In genomic region chr2:122381329-122382103, GRCm38 (mm10) we compare ENCODE assay signal across 11 mouse cellular contexts. TPM values are rescaled to one million over a fixed set of nuclear protein-coding genes. Genes with fewer than 3 reads are reported as not detected.
DNase-seq lines count a peak whose midpoint lies in the region; ATAC-seq and TF ChIP-seq lines count a peak whose summit lies in the region.
"Had no signal": no experiment of that assay in that cellular context is flagged by ENCODE, and none has a peak within 500 bp of the region (broad histone marks: within the 10 kb centered on the region; RNA-seq: fewer than 3 reads in every experiment).

No protein-coding gene starts in this region.

- no peak for ATAC-seq in hindbrain, embryonic 11.5 days (ENCODE audit: low FRiP score)
- no peak for ATAC-seq in hindbrain, embryonic 13.5 days (ENCODE audit: low FRiP score)
- ATAC-seq in heart, embryonic 13.5 days (ENCODE audit: extremely low read depth, insufficient number of reproducible peaks, low FRiP score, low TSS enrichment): no peak
- ATAC-seq in kidney, postnatal 0 days (replicated peaks; ENCODE audit: low FRiP score, low read depth): no peak
- ATAC-seq in hindbrain, embryonic 14.5 days (ENCODE audit: low FRiP score): no peak
- ATAC-seq in erythroid progenitor cell, adult 5-6 weeks (replicated peaks; ENCODE audit: low FRiP score, poor library complexity, severe bottlenecking): no peak
- ATAC-seq: hindbrain, embryonic 16.5 days; midbrain, embryonic 15.5 days had no signal

- no peak overlapping the region for H3K9ac ChIP-seq in hindbrain, embryonic 11.5 days (ENCODE audit: low read depth, low read length)
- no peak overlapping the region for H3K9ac ChIP-seq in hindbrain, embryonic 13.5 days
- H3K9ac ChIP-seq in heart, embryonic 13.5 days: no peak overlapping the region
- H3K9ac ChIP-seq in kidney, postnatal 0 days (ENCODE audit: low read depth, low read length): no peak overlapping the region
- no peak overlapping the region for H3K9ac ChIP-seq in hindbrain, embryonic 14.5 days
- H3K9ac ChIP-seq: limb, embryonic 13.5 days; midbrain, embryonic 15.5 days; neural tube, embryonic 13.5 days had no signal

- no peaks in the 10 kb centered on the region for H3K9me3 ChIP-seq in hindbrain, embryonic 11.5 days (ENCODE audit: control insufficient read depth, low read length)
- no peaks in the 10 kb centered on the region for H3K9me3 ChIP-seq in hindbrain, embryonic 13.5 days
- H3K9me3 ChIP-seq in heart, embryonic 13.5 days: no peaks in the 10 kb centered on the region
- no peaks in the 10 kb centered on the region for H3K9me3 ChIP-seq in kidney, postnatal 0 days (replicated peaks; ENCODE audit: low read length)
- H3K9me3 ChIP-seq in hindbrain, embryonic 14.5 days (ENCODE audit: control insufficient read depth, low read length): no peaks in the 10 kb centered on the region
- H3K9me3 ChIP-seq: limb, embryonic 13.5 days; midbrain, embryonic 15.5 days; neural tube, embryonic 13.5 days had no signal

- H3K36me3 ChIP-seq in hindbrain, embryonic 11.5 days (ENCODE audit: control insufficient read depth, insufficient read depth, low read length): no peaks in the 10 kb centered on the region
- no peaks in the 10 kb centered on the region for H3K36me3 ChIP-seq in hindbrain, embryonic 13.5 days
- no peaks in the 10 kb centered on the region for H3K36me3 ChIP-seq in heart, embryonic 13.5 days
- no peaks in the 10 kb centered on the region for H3K36me3 ChIP-seq in kidney, postnatal 0 days (ENCODE audit: insufficient read depth, low read length)
- no peaks in the 10 kb centered on the region for H3K36me3 ChIP-seq in hindbrain, embryonic 14.5 days (replicated peaks; ENCODE audit: control insufficient read depth, insufficient read depth)
- H3K36me3 ChIP-seq: limb, embryonic 13.5 days; midbrain, embryonic 15.5 days; neural tube, embryonic 13.5 days had no signal

- no peak overlapping the region for H3K4me3 ChIP-seq in hindbrain, embryonic 11.5 days (ENCODE audit: low read depth, low read length)
- no peak overlapping the region for H3K4me3 ChIP-seq in hindbrain, embryonic 13.5 days
- peak overlapping the region; percentile 14; the same call in 1 of the 2 replicates for H3K4me3 ChIP-seq in brown adipose tissue, adult 24 weeks (ENCODE audit: insufficient read depth, low read depth, low read length)
- no peak overlapping the region for H3K4me3 ChIP-seq in heart, embryonic 13.5 days
- no peak overlapping the region for H3K4me3 ChIP-seq in kidney, postnatal 0 days (replicated peaks; ENCODE audit: low read depth, low read length)
- H3K4me3 ChIP-seq in hindbrain, embryonic 14.5 days (replicated peaks; ENCODE audit: low read length): no peak overlapping the region

- WGBS in hindbrain, embryonic 11.5 days: 76% methylated on average over 16 of the region's 16 CpGs
- 81% methylated on average over 16 of the region's 16 CpGs for WGBS in hindbrain, embryonic 13.5 days
- WGBS in heart, embryonic 13.5 days: 63% methylated on average over 16 of the region's 16 CpGs
- 63% methylated on average over 16 of the region's 16 CpGs for WGBS in kidney, postnatal 0 days
- 77% methylated on average over 16 of the region's 16 CpGs for WGBS in hindbrain, embryonic 14.5 days

- no peaks in the 10 kb centered on the region for H3K27me3 ChIP-seq in hindbrain, embryonic 11.5 days (ENCODE audit: control insufficient read depth, insufficient read depth, low read length)
- 0 out of 2 replicates have a peak, but pooled peaks cover 3% of the 10 kb centered on the region for H3K27me3 ChIP-seq in hindbrain, embryonic 13.5 days
- no peaks in the 10 kb centered on the region for H3K27me3 ChIP-seq in heart, embryonic 13.5 days (replicated peaks)
- H3K27me3 ChIP-seq in kidney, postnatal 0 days (ENCODE audit: insufficient read depth, low read length): no peaks in the 10 kb centered on the region
- H3K27me3 ChIP-seq in hindbrain, embryonic 14.5 days (ENCODE audit: control insufficient read depth, insufficient read depth, low read length): no peaks in the 10 kb centered on the region
- H3K27me3 ChIP-seq: limb, embryonic 13.5 days; midbrain, embryonic 15.5 days; neural tube, embryonic 13.5 days had no signal

- DNase-seq in hindbrain, embryonic 11.5 days (ENCODE audit: low spot score): peak; percentile 6
- DNase-seq in kidney, postnatal 0 days (ENCODE audit: low spot score): peak; percentile 25
- no peak for DNase-seq in hindbrain, embryonic 14.5 days (ENCODE audit: low spot score)

- TF ChIP-seq CTCF in kidney, postnatal 0 days (IDR thresholded peaks at IDR 0.05; ENCODE audit: low read depth): no peak

- H3K27ac ChIP-seq in hindbrain, embryonic 11.5 days (ENCODE audit: low read depth, low read length): no peak overlapping the region
- H3K27ac ChIP-seq in hindbrain, embryonic 13.5 days: no peak overlapping the region
- peak overlapping the region; percentile 98 for H3K27ac ChIP-seq in brown adipose tissue, adult 24 weeks (replicated peaks; ENCODE audit: low read depth, low read length)
- H3K27ac ChIP-seq in heart, embryonic 13.5 days (replicated peaks): no peak overlapping the region
- H3K27ac ChIP-seq in kidney, postnatal 0 days: no peak overlapping the region
- no peak overlapping the region for H3K27ac ChIP-seq in hindbrain, embryonic 14.5 days
- H3K27ac ChIP-seq: limb, embryonic 13.5 days; midbrain, embryonic 15.5 days; neural tube, embryonic 13.5 days had no signal

- no peak overlapping the region for H3K4me2 ChIP-seq in hindbrain, embryonic 11.5 days (replicated peaks; ENCODE audit: low read depth, low read length)
- no peak overlapping the region for H3K4me2 ChIP-seq in hindbrain, embryonic 13.5 days
- peak overlapping the region; percentile 66; the same call in 1 of the 2 replicates for H3K4me2 ChIP-seq in heart, embryonic 13.5 days
- no peak overlapping the region for H3K4me2 ChIP-seq in kidney, postnatal 0 days (ENCODE audit: low read length)
- H3K4me2 ChIP-seq in hindbrain, embryonic 14.5 days (replicated peaks): no peak overlapping the region

- H3K4me1 ChIP-seq in hindbrain, embryonic 11.5 days (replicated peaks; ENCODE audit: control insufficient read depth, insufficient read depth, low read length): no peaks in the 10 kb centered on the region
- H3K4me1 ChIP-seq in hindbrain, embryonic 13.5 days (replicated peaks): no peaks in the 10 kb centered on the region
- H3K4me1 ChIP-seq in brown adipose tissue, adult 24 weeks (ENCODE audit: control insufficient read depth, insufficient read depth, insufficient read length, low read length): peaks cover 16% of the 10 kb centered on the region
- H3K4me1 ChIP-seq in heart, embryonic 13.5 days: peaks cover 10% of the 10 kb centered on the region; the same call in 1 of the 2 replicates
- no peaks in the 10 kb centered on the region for H3K4me1 ChIP-seq in kidney, postnatal 0 days (replicated peaks; ENCODE audit: insufficient read depth, low read length)
- H3K4me1 ChIP-seq in hindbrain, embryonic 14.5 days (replicated peaks; ENCODE audit: control insufficient read depth, insufficient read depth, low read length): 0 out of 2 replicates have a peak, but pooled peaks cover 3% of the 10 kb centered on the region

RNA-seq across cellular contexts. Expression of gene Shf, which starts 12.6 kb away (rescaled TPM):
- 10.3 and 11.7 TPM in 2 replicates for polyA plus RNA-seq in hindbrain, embryonic 11.5 days (2014; fragmentation: Nextera tagmentation; extraction: Ambion mirVana)
- 12.9 and 13.5 TPM in 2 replicates for polyA plus RNA-seq in hindbrain, embryonic 13.5 days (2015; fragmentation: Nextera tagmentation; extraction: Ambion mirVana)
- 3.1 and 4.5 TPM in 2 replicates for polyA plus RNA-seq in brown adipose tissue, adult 24 weeks (2012; ENCODE audit: insufficient read depth, insufficient read length, missing spikeins)
- 1.8 and 2.3 TPM in 2 replicates for polyA plus RNA-seq in heart, embryonic 13.5 days (2015; fragmentation: Nextera tagmentation; extraction: Ambion mirVana)
- 1.3 and 2.3 TPM in 2 replicates for polyA plus RNA-seq in kidney, postnatal 0 days (2015; fragmentation: Nextera tagmentation; extraction: Ambion mirVana)
- 17.9 and 19.2 TPM in 2 replicates for polyA plus RNA-seq in hindbrain, embryonic 14.5 days (2014; fragmentation: Nextera tagmentation; extraction: Ambion mirVana)
- total RNA-seq in erythroid progenitor cell, adult 5-6 weeks (2015; ENCODE audit: low replicate concordance): 11.3 and 15.1 TPM in 2 replicates
- total RNA-seq in erythroid progenitor cell, adult 5-6 weeks (2017; ENCODE audit: low replicate concordance): 9.0 and 22.3 TPM in 2 replicates

RNA-seq across cellular contexts. Expression of gene Slc28a2, which starts 44.8 kb away (rescaled TPM):
- polyA plus RNA-seq in hindbrain, embryonic 11.5 days (2014; fragmentation: Nextera tagmentation; extraction: Ambion mirVana): 0.07 TPM in 1 of 2 replicates, not detected in the other
- polyA plus RNA-seq in hindbrain, embryonic 13.5 days (2015; fragmentation: Nextera tagmentation; extraction: Ambion mirVana): 0.05 and 0.14 TPM in 2 replicates
- 6.6 and 15.1 TPM in 2 replicates for polyA plus RNA-seq in brown adipose tissue, adult 24 weeks (2012; ENCODE audit: insufficient read depth, insufficient read length, missing spikeins)
- 0.17 and 0.48 TPM in 2 replicates for polyA plus RNA-seq in heart, embryonic 13.5 days (2015; fragmentation: Nextera tagmentation; extraction: Ambion mirVana)
- polyA plus RNA-seq in kidney, postnatal 0 days (2015; fragmentation: Nextera tagmentation; extraction: Ambion mirVana): 0.46 and 0.55 TPM in 2 replicates
- 0.07 and 0.09 TPM in 2 replicates for polyA plus RNA-seq in hindbrain, embryonic 14.5 days (2014; fragmentation: Nextera tagmentation; extraction: Ambion mirVana)
- 9.7 and 23.1 TPM in 2 replicates for total RNA-seq in erythroid progenitor cell, adult 5-6 weeks (2015; ENCODE audit: low replicate concordance)
- total RNA-seq in erythroid progenitor cell, adult 5-6 weeks (2017; ENCODE audit: low replicate concordance): 8.8 and 10.7 TPM in 2 replicates
- polyA plus RNA-seq: midbrain, embryonic 15.5 days had no signal
